Mouse (Mus musculus): ENCODE measurements at regions not wholly inside any gene's neighbourhood (a gene's known extent, or its start where the extent isn't known, plus 50 kb on each side); places are given as distances from the start of the nearest gene placed in this dataset.

GRCm38 (mm10) chr2:30525295-30525694, 51.3 kb upstream of the Ier5l start:
- no peak overlapping the region for H3K4me3 ChIP-seq (ENCODE audit: insufficient read depth, low read depth, low read length)
- no peak overlapping the region for H3K27ac ChIP-seq (replicated peaks; ENCODE audit: low read depth, low read length)
- no peaks in the 10 kb centered on the region for H3K4me1 ChIP-seq (ENCODE audit: control insufficient read depth, insufficient read depth, insufficient read length, low read length)

GRCm38 (mm10) chr2:30525831-30526230, 51.8 kb upstream of the Ier5l start:
- H3K4me3 ChIP-seq (ENCODE audit: insufficient read depth, low read depth, low read length), result no peak overlapping the region
- no peak overlapping the region for H3K27ac ChIP-seq (replicated peaks; ENCODE audit: low read depth, low read length)
- no peaks in the 10 kb centered on the region for H3K4me1 ChIP-seq (ENCODE audit: control insufficient read depth, insufficient read depth, insufficient read length, low read length)

- no peak overlapping the region for H3K27ac ChIP-seq (replicated peaks; ENCODE audit: low read depth, low read length)
- H3K4me3 ChIP-seq (ENCODE audit: insufficient read depth, low read depth, low read length), result no peak overlapping the region
- H3K4me1 ChIP-seq (ENCODE audit: control insufficient read depth, insufficient read depth, insufficient read length, low read length), result no peaks in the 10 kb centered on the region
Measured at GRCm38 (mm10) chr2:30527495-30527894, 53.5 kb upstream of the Ier5l start.

- H3K4me1 ChIP-seq (ENCODE audit: control insufficient read depth, insufficient read depth, insufficient read length, low read length), result no peaks in the 10 kb centered on the region
- H3K27ac ChIP-seq (replicated peaks; ENCODE audit: low read depth, low read length), result no peak overlapping the region
- no peak overlapping the region for H3K4me3 ChIP-seq (ENCODE audit: insufficient read depth, low read depth, low read length)
Measured at GRCm38 (mm10) chr2:30532948-30533347, 58.9 kb upstream of the Ier5l start.

- H3K4me1 ChIP-seq (ENCODE audit: control insufficient read depth, insufficient read depth, insufficient read length, low read length), result no peaks in the 10 kb centered on the region
- no peak overlapping the region for H3K4me3 ChIP-seq (ENCODE audit: insufficient read depth, low read depth, low read length)
- no peak overlapping the region for H3K27ac ChIP-seq (replicated peaks; ENCODE audit: low read depth, low read length)
Measured at GRCm38 (mm10) chr2:30533367-30533766, 59.3 kb upstream of the Ier5l start.

- Histone ChIP-seq H3K4me3 (ENCODE audit: insufficient read depth, low read depth, low read length) (no peak overlapping the region), H3K4me1 (ENCODE audit: control insufficient read depth, insufficient read depth, insufficient read length, low read length) (no peaks in the 10 kb centered on the region), H3K27ac (replicated peaks; ENCODE audit: low read depth, low read length) (no peak overlapping the region)
Measured at GRCm38 (mm10) chr2:30534485-30534884, 60.4 kb upstream of the Cstad start.

GRCm38 (mm10) chr2:30539305-30539704, 55.5 kb upstream of the Cstad start:
- Histone ChIP-seq H3K27ac (replicated peaks; ENCODE audit: low read depth, low read length) (no peak overlapping the region), H3K4me1 (ENCODE audit: control insufficient read depth, insufficient read depth, insufficient read length, low read length) (peaks cover 6% of the 10 kb centered on the region; the same call in 1 of the 2 replicates), H3K4me3 (ENCODE audit: insufficient read depth, low read depth, low read length) (no peak overlapping the region)

- no peak overlapping the region for H3K4me3 ChIP-seq (ENCODE audit: insufficient read depth, low read depth, low read length)
- H3K27ac ChIP-seq (replicated peaks; ENCODE audit: low read depth, low read length), result peak overlapping the region; percentile 53; the same call in 1 of the 2 replicates
- H3K4me1 ChIP-seq (ENCODE audit: control insufficient read depth, insufficient read depth, insufficient read length, low read length), result peaks cover 18% of the 10 kb centered on the region
Measured at GRCm38 (mm10) chr2:30541541-30541940, 53.3 kb upstream of the Cstad start.

- Histone ChIP-seq H3K4me1 (ENCODE audit: control insufficient read depth, insufficient read depth, insufficient read length, low read length) (peaks cover 42% of the 10 kb centered on the region), H3K4me3 (ENCODE audit: insufficient read depth, low read depth, low read length) (peak overlapping the region; percentile 4; the same call in 1 of the 2 replicates), H3K27ac (replicated peaks; ENCODE audit: low read depth, low read length) (no peak overlapping the region)
Measured at GRCm38 (mm10) chr2:30544782-30545435, 49.9 kb upstream of the Cstad start.

Data from brown adipose tissue, adult 24 weeks (tissue).